Mouse (Mus musculus) midbrain, embryonic 16.5 days (tissue): ENCODE results near the gene Git2. TPM values are rescaled to one million over a fixed set of nuclear protein-coding genes. Genes with fewer than 3 reads are reported as not detected.

Experiments
- ATAC-seq: fragments of 200-750 bp; cut with Nextera tagmentation; 2 replicates; pipeline ENCODE4 v1.8.0; 2017; ENCODE audit warnings: moderate TSS enrichment
- H3K27ac ChIP-seq: fragments of 300-500 bp; sonication (generic); 2 replicates; pipeline ENCODE4 v1.5.1; 2014; ENCODE audit warnings: mild to moderate bottlenecking, low read length, mixed read lengths
- H3K27me3 ChIP-seq: fragments of 300-500 bp; sonication (generic); 2 replicates; pipeline ENCODE4 v1.6.1; 2014; ENCODE audit warnings: low read depth, low read length, mixed read lengths; ENCODE audit not compliant: control insufficient read depth, insufficient read depth
- H3K36me3 ChIP-seq: fragments of 300-500 bp; sonication (generic); 2 replicates; pipeline ENCODE4 v1.6.1; 2014; ENCODE audit warnings: mild to moderate bottlenecking, low read length, moderate library complexity, mixed read lengths; ENCODE audit not compliant: control insufficient read depth, insufficient read depth
- H3K4me1 ChIP-seq: fragments of 300-500 bp; sonication (generic); 2 replicates; pipeline ENCODE4 v1.6.1; 2014; ENCODE audit warnings: mild to moderate bottlenecking, low read length, mixed read lengths; ENCODE audit not compliant: control insufficient read depth, insufficient read depth
- H3K4me2 ChIP-seq: fragments of 300-500 bp; sonication (generic); 2 replicates; pipeline ENCODE4 v1.6.1; 2014; ENCODE audit warnings: mild to moderate bottlenecking, low read length, mixed read lengths
- H3K4me3 ChIP-seq: fragments of 300-500 bp; sonication (generic); 2 replicates; pipeline ENCODE4 v1.5.1; 2014; ENCODE audit warnings: low read depth, mild to moderate bottlenecking, low read length, moderate library complexity, mixed read lengths
- H3K9ac ChIP-seq: fragments of 300-500 bp; sonication (generic); 2 replicates; pipeline ENCODE4 v1.6.1; 2014; ENCODE audit warnings: low read depth, low read length, mixed read lengths
- H3K9me3 ChIP-seq: fragments of 300-500 bp; sonication (generic); replicated peaks from 2 replicates; pipeline ENCODE4 v1.6.1; 2014; ENCODE audit warnings: mild to moderate bottlenecking, low read length, mixed read lengths; ENCODE audit not compliant: control insufficient read depth, poor library complexity, severe bottlenecking
- WGBS: fragments of 180-500 bp; shearing (Covaris S2); extraction: QIAGEN DNeasy Blood & Tissue Kit; methylation state at CpG from one replicate; pipeline ENCODE4 v1.1.7; 2014; 5-methylcytosine and 5-hydroxymethylcytosine counted together
- polyA plus RNA-seq: library from polyadenylated mRNA; unstranded; fragments of >200 nt; fragmentation: Nextera tagmentation; extraction: Ambion mirVana; gene quantifications from 2 replicates; pipeline ENCODE4 v1.2.1, GENCODE M21; 2015

Git2 gene
- polyA plus RNA-seq, 1 experiment from 2014 or later: 48.4 TPM

DNA sequence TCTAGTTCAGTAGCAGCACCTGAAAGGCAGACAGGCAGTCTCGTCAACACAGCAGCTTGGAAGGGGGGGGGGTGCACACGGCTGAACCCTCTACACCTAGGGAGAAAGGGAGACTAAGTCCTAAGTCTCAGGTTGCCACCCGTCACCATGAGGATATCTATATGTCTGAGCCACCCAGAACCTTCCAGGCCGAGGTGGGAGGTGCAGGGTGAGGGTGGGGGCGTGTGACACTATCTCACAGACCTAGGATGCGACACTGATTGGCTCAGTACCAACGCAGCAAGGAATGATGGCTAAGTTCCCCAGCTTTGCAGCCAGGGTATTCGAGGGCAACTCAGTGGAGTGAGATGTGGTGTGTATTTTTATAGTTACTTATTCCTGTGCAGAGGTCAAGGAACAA lies 33.1 kb upstream of the Git2 start:
- ATAC-seq: no peak
- no peak overlapping the region for H3K9ac ChIP-seq

DNA sequence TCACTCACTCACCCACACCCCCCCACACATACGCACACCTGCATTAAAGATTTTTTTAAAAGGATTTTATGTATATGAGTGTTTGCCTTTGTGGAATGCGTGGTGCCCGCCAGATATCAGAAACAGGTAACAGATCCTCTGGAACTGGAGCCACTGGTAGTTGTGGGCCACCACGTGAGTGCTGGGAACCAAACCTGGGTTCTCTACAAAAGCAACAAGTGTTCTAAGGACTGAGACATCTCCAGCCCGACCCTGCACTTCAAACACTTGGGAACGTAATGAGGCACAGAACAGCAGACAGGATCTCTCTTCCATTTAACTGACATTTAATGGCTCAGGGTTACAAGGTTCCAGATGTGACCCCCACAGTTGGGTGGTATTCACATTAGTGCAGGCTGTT lies 32.6 kb upstream of the Git2 start:
- no peak overlapping the region for H3K9ac ChIP-seq
- no peaks in the 10 kb centered on the region for H3K9me3 ChIP-seq
- H3K36me3 ChIP-seq: peaks cover 18% of the 10 kb centered on the region
- peaks cover 12% of the 10 kb centered on the region for H3K4me1 ChIP-seq
- no peak overlapping the region for H3K27ac ChIP-seq
- H3K27me3 ChIP-seq: no peaks in the 10 kb centered on the region
- H3K4me2 ChIP-seq: no peak overlapping the region
- WGBS: 76% methylated on average over 6 of the region's 6 CpGs
- no peak overlapping the region for H3K4me3 ChIP-seq
- no peak for ATAC-seq

More for the DNA sequence above, 33.1 kb upstream of the Git2 start:
- H3K9me3 ChIP-seq: no peaks in the 10 kb centered on the region
- H3K27me3 ChIP-seq: no peaks in the 10 kb centered on the region
- H3K4me1 ChIP-seq: peaks cover 12% of the 10 kb centered on the region
- 83% methylated on average over 8 of the region's 8 CpGs for WGBS
- H3K36me3 ChIP-seq: peaks cover 13% of the 10 kb centered on the region; the same call in 1 of the 2 replicates
- H3K4me3 ChIP-seq: no peak overlapping the region
- H3K27ac ChIP-seq: no peak overlapping the region
- no peak overlapping the region for H3K4me2 ChIP-seq

DNA sequence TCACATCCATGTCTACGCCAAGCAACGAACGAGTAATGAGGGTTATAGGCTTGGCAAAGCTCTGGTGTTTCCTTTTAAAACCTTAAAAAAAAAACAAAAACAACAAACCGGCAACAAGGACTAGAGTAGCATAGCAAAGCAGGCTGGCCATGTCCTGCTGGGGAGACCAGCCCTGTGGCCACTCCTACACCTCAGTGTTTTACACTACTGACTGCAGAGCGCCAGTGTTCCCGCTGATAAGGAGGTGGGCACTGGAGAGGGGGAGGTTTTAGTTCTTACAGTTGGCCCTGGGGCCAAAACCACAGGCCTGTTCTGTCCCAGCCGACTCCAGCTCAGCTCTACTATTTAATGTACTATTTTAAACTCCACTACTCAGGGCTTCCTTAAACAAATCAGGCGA lies 32.2 kb upstream of the Git2 start:
- no peaks in the 10 kb centered on the region for H3K27me3 ChIP-seq
- ATAC-seq: no peak
- WGBS: 30% methylated on average over 8 of the region's 8 CpGs
- no peak overlapping the region for H3K4me2 ChIP-seq
- peaks cover 22% of the 10 kb centered on the region for H3K36me3 ChIP-seq
- H3K4me3 ChIP-seq: no peak overlapping the region
- H3K9ac ChIP-seq: no peak overlapping the region
- no peaks in the 10 kb centered on the region for H3K9me3 ChIP-seq
- peak overlapping the region; percentile 2; the same call in 1 of the 2 replicates for H3K27ac ChIP-seq
- peaks cover 8% of the 10 kb centered on the region for H3K4me1 ChIP-seq

DNA sequence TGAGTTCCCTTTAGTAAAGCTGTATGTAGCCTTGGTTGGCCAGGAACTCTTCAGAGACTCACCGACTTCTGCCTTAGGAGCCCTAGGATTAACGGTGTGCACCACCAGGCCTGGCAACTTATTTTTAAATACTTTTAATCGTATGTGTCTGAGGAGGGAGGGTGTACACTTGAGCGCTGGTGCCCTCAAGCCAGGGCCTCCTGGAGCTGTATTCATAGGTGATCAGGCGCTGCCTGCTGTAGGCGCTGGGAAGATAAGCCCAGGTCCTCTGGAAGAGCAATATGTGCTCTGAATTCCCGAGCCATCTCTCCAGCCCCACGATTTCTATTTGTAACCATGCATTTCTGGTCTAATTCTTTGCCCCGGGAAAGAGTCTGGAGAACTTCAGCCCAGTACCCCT lies 31.7 kb upstream of the Git2 start:
- ATAC-seq: no peak
- peaks cover 4% of the 10 kb centered on the region for H3K4me1 ChIP-seq
- 45% methylated on average over 9 of the region's 9 CpGs for whole genome bisulfite sequencing
- no peak overlapping the region for H3K4me3 ChIP-seq
- peaks cover 25% of the 10 kb centered on the region for H3K36me3 ChIP-seq
- no peaks in the 10 kb centered on the region for H3K9me3 ChIP-seq
- no peaks in the 10 kb centered on the region for H3K27me3 ChIP-seq
- H3K27ac ChIP-seq: peak overlapping the region; percentile 2; the same call in 1 of the 2 replicates
- H3K9ac ChIP-seq: no peak overlapping the region
- H3K4me2 ChIP-seq: no peak overlapping the region

DNA sequence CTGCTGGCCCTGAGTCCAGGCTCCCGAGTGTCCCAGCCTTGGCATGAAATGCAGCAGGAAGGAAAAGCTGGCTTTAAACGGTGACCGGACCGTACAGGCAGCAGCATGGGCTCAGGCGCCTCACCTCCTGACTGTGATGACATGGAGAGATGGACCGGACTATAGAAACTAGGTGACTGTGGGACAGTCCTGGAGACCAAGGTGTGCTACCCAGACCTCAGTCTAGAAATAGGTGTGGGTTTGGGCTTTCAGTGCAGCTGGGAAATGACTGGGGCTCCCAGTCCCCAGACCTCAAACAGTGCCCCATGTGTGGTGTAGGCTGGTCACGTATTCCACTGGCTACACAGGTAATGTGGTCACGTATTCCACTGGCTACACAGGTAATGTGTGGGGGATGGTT lies 31.3 kb upstream of the Git2 start:
- Histone ChIP-seq H3K4me3 (no peak overlapping the region), H3K27ac (peak overlapping the region; percentile 34; the same call in 1 of the 2 replicates), H3K36me3 (peaks cover 25% of the 10 kb centered on the region), H3K9me3 (no peaks in the 10 kb centered on the region), H3K4me2 (no peak overlapping the region), H3K27me3 (no peaks in the 10 kb centered on the region), H3K9ac (no peak overlapping the region), H3K4me1 (peaks cover 3% of the 10 kb centered on the region; the same call in 1 of the 2 replicates)
- 85% methylated on average over 8 of the region's 8 CpGs for whole genome bisulfite sequencing
- no peak for ATAC-seq

DNA sequence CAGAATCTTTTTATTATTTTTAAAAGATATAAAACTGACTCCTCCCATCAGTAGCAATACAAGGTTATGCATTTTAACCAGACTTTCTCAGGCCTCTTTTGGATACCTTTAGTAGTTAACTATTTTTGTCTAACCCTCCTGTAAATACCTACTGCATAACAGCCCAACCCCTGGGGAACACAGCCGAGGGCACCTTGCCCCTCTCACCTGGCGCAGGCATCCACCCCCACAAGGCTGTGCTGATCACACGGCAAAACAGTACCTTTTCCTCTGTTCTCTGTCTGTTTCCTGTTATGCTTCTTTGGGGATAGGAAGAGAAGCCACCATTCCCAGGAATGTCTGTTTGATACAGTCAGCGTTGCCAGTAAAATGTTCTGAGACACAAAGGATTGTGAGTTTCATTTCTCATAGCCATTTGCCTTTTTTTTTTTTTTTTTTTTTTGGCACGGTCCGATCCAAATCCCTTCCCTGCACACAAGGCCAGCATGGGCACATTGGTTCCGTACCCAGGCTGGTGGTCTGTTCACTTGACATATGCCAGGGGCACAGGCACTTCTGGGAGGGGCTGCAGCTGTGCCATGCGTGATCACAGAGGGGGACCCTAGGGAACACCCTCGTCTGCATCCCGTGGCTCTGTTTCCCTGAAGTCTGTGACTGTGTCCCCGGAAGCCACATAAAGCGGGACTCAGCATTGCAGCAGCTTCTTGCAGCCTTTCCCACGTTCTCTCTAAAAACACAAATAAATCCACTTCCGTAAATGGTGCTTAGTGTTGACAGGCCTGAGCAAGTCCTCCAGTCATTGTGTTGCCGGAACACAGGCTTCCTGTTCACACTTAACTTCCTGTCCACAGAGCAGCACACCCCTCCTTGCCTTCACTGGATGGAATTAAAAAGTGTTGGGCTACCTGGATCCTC lies 30.4 kb upstream of the Git2 start:
- no peak for ATAC-seq
- H3K27me3 ChIP-seq: no peaks in the 10 kb centered on the region
- no peak overlapping the region for H3K4me2 ChIP-seq
- WGBS: 76% methylated on average over 15 of the region's 15 CpGs
- H3K36me3 ChIP-seq: peaks cover 25% of the 10 kb centered on the region
- H3K4me3 ChIP-seq: no peak overlapping the region
- peak overlapping the region; percentile 34; the same call in 1 of the 2 replicates for H3K27ac ChIP-seq
- peaks cover 3% of the 10 kb centered on the region; the same call in 1 of the 2 replicates for H3K4me1 ChIP-seq
- H3K9me3 ChIP-seq: no peaks in the 10 kb centered on the region
- H3K9ac ChIP-seq: no peak overlapping the region

DNA sequence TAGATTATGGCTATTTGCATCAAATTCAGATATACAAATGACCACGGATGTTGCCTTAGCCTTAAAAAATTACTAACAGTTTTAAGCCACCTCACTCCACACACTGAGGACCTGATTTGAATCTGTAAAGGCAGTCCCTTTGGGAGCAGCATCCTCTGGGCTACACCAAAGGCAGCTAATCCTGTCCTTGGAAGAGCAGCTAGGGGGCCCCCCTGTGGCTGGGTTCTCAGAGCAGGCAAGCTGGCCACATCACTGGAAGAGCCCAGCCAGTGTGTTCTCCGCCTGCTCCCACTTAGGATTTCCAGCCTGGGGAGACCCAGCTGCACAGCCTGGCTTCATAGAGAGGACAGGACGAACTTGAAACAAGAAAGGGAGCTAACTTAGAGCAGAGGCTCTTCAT lies 29.6 kb upstream of the Git2 start:
- no peaks in the 10 kb centered on the region for H3K27me3 ChIP-seq
- peaks cover 3% of the 10 kb centered on the region; the same call in 1 of the 2 replicates for H3K4me1 ChIP-seq
- H3K4me3 ChIP-seq: no peak overlapping the region
- H3K36me3 ChIP-seq: peaks cover 27% of the 10 kb centered on the region
- no peak overlapping the region for H3K9ac ChIP-seq
- no peak overlapping the region for H3K4me2 ChIP-seq
- WGBS: 22% methylated on average over 3 of the region's 3 CpGs
- H3K27ac ChIP-seq: no peak overlapping the region
- no peaks in the 10 kb centered on the region for H3K9me3 ChIP-seq
- ATAC-seq: no peak

DNA sequence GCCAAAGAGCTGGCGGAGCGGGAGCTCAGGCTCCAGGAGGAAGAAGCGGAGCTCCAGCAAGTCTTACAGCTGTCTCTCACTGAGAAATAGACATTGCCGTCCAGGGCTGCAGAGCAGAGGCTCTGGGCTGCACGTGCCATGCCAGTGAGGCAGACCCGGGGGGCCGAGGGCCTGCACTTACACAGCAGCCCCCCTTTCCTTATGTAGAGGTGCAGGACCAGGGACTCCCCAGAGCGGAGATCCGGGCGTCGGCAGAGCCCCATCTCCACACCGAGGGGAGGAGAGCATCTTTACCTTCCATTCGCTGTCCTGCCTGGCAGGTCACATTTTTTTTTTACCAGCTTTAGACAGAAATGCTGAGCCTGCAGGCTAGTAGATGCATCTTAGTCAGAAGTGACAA lies 29.0 kb upstream of the Git2 start:
- Histone ChIP-seq H3K4me3 (no peak overlapping the region), H3K4me2 (no peak overlapping the region), H3K9ac (no peak overlapping the region), H3K9me3 (no peaks in the 10 kb centered on the region), H3K27ac (peak overlapping the region; percentile 36), H3K4me1 (peaks cover 3% of the 10 kb centered on the region; the same call in 1 of the 2 replicates), H3K27me3 (no peaks in the 10 kb centered on the region), H3K36me3 (peaks cover 28% of the 10 kb centered on the region)
- ATAC-seq: no peak
- 84% methylated on average over 13 of the region's 13 CpGs for WGBS

DNA sequence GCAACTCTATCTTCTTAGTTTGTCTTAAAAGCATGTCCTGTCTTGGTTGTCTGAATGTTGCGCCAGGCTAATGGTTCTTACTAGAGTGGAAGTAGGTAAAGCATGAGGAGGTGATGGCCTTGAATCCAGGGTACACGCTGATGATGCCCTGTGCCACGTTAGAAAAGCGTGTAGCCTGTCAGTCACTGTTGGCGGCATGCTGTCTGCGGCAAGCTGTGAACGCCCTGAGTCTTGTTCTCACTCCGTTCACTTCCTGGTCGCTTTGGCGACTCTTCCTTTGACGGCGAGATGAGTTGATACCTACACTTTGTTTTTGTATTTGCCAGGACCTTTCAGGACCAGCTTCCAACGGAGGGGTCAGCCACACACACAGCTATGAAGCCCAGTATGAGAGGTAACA lies 27.9 kb upstream of the Git2 start:
- H3K4me2 ChIP-seq: no peak overlapping the region
- no peak for ATAC-seq

More for the DNA sequence above, 27.9 kb upstream of the Git2 start:
- H3K27me3 ChIP-seq: no peaks in the 10 kb centered on the region
- no peak overlapping the region for H3K27ac ChIP-seq
- no peak overlapping the region for H3K4me3 ChIP-seq
- 87% methylated on average over 13 of the region's 13 CpGs for WGBS
- no peaks in the 10 kb centered on the region for H3K9me3 ChIP-seq
- H3K9ac ChIP-seq: no peak overlapping the region
- peaks cover 3% of the 10 kb centered on the region; the same call in 1 of the 2 replicates for H3K4me1 ChIP-seq
- peaks cover 31% of the 10 kb centered on the region for H3K36me3 ChIP-seq
